Mouse (Mus musculus) olfactory bulb, adult 2 months (tissue): ENCODE measurements around the gene Kctd19.

Experiments used
- CTCF ChIP-seq: fragments of 200-500 bp; IDR thresholded peaks from 2 replicates; pipeline ENCODE4 v1.5.1; 2012; ENCODE audit warnings: low read depth, mild to moderate bottlenecking, low read length, moderate library complexity; ENCODE audit not compliant: insufficient read depth
- POLR2A ChIP-seq: fragments of 200-500 bp; IDR thresholded peaks from 2 replicates; pipeline ENCODE4 v1.6.1; 2012; ENCODE audit warnings: mild to moderate bottlenecking, low read depth, low read length, moderate library complexity; ENCODE audit not compliant: insufficient read depth

DNA sequence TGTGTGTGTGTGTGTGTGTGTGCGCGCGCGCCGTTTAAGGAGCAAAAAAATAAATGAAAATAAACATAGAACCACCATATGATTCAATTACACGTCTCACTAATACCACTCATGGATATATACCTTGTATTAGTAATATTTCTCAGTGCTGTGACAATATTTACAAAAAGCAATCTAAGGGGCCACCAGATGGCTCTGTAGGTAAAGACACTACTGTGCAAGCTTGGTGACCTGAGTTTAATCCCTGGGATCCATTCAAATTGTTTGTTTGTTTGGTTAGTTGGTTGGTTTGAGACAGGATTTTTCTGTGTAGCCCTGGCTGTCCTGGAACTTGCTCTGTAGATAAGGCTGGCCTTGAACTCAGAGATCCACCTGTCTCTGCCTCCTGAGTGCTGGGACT, 3.4 kb downstream of the Kctd19 start:
- TF ChIP-seq CTCF: no peak
- no peak for TF ChIP-seq POLR2A
